Mouse (Mus musculus) MEL (cell line): ENCODE measurements around the gene Nup37. TPM values are rescaled to one million over a fixed set of nuclear protein-coding genes. Genes with fewer than 3 reads are reported as not detected.

ENCODE experiments used
- DNase-seq: peaks from one replicate; pipeline ENCODE4 v3.0.0; 2011; ENCODE audit warnings: low read depth, low spot score
- H3K27ac ChIP-seq: 2 replicates; pipeline ENCODE4 v1.5.1; 2012; ENCODE audit warnings: low read depth, mild to moderate bottlenecking, control low read depth, low read length, moderate library complexity; ENCODE audit not compliant: control insufficient read depth
- H3K27me3 ChIP-seq, 2 experiments: fragments of 150-350 bp in 1 of 2; sonication (generic) in 1 of 2; 2 replicates each; pipeline ENCODE4 v1.6.1; 2012; ENCODE audit warnings: low read length in 2 of 2, mild to moderate bottlenecking in 2 of 2, improper control_type of control experiment in 1 of 2, moderate library complexity in 1 of 2; ENCODE audit not compliant: insufficient read depth in 2 of 2, control insufficient read depth in 1 of 2
- H3K36me3 ChIP-seq, 2 experiments: 2 replicates each; pipeline ENCODE4 v1.6.1; 2012 to 2014; ENCODE audit warnings: low read length in 2 of 2, improper control_type of control experiment in 1 of 2, inconsistent platforms in 1 of 2, mild to moderate bottlenecking in 1 of 2; ENCODE audit not compliant: insufficient read depth in 2 of 2, control insufficient read depth in 1 of 2
- H3K4me1 ChIP-seq, 2 experiments: fragments of 150-350 bp in 1 of 2; sonication (generic) in 1 of 2; 2 replicates each; pipeline ENCODE4 v1.6.1; 2012; ENCODE audit warnings: low read length in 2 of 2, improper control_type of control experiment in 1 of 2, mild to moderate bottlenecking in 1 of 2; ENCODE audit not compliant: insufficient read depth in 2 of 2, control insufficient read depth in 1 of 2
- H3K4me3 ChIP-seq, 2 experiments: fragments of 150-350 bp in 1 of 2; sonication (generic) in 1 of 2; 2 replicates each; pipeline ENCODE4 v1.5.1; 2012; ENCODE audit warnings: low read depth in 2 of 2, low read length in 2 of 2, mild to moderate bottlenecking in 2 of 2, moderate library complexity in 2 of 2, control low read depth in 1 of 2, improper control_type of control experiment in 1 of 2; ENCODE audit not compliant: control insufficient read depth in 1 of 2, insufficient read depth in 1 of 2
- H3K79me2 ChIP-seq: 2 replicates; pipeline ENCODE4 v1.6.1; 2012; ENCODE audit warnings: mild to moderate bottlenecking, low read length, moderate library complexity; ENCODE audit not compliant: control insufficient read depth, poor library complexity, insufficient read depth
- H3K9ac ChIP-seq: 2 replicates; pipeline ENCODE4 v1.6.1; 2012; ENCODE audit warnings: low read depth, mild to moderate bottlenecking, control low read depth, low read length, moderate library complexity; ENCODE audit not compliant: control insufficient read depth, poor library complexity, severe bottlenecking
- H3K9me3 ChIP-seq: fragments of 150-350 bp; sonication (generic); replicated peaks from 2 replicates; pipeline ENCODE4 v1.6.1; 2012; ENCODE audit warnings: mild to moderate bottlenecking, low read length, improper control_type of control experiment, moderate library complexity; ENCODE audit not compliant: insufficient read depth
- CHD1 ChIP-seq: IDR thresholded peaks from 2 replicates; pipeline ENCODE4 v1.6.1; 2012; ENCODE audit warnings: low read depth, mild to moderate bottlenecking, inconsistent platforms, low read length, improper control_type of control experiment
- E2F4 ChIP-seq: IDR thresholded peaks from 2 replicates; pipeline ENCODE4 v1.6.1; 2011; ENCODE audit warnings: low read depth, low read length, improper control_type of control experiment, borderline replicate concordance
- ELF1 ChIP-seq: IDR thresholded peaks from 2 replicates; pipeline ENCODE4 v1.6.1; 2014; ENCODE audit warnings: low read depth, mild to moderate bottlenecking, inconsistent platforms, low read length, improper control_type of control experiment, moderate library complexity
- EP300 ChIP-seq, 2 experiments: IDR thresholded peaks; 2 replicates each; pipeline ENCODE4 v1.6.1; 2011; ENCODE audit warnings: improper control_type of control experiment in 2 of 2, low read length in 2 of 2, low read depth in 1 of 2, mild to moderate bottlenecking in 1 of 2
- GABPA ChIP-seq: IDR thresholded peaks from 2 replicates; pipeline ENCODE4 v1.6.1; 2012; ENCODE audit warnings: low read depth, mild to moderate bottlenecking, inconsistent platforms, low read length, improper control_type of control experiment, moderate library complexity
- KAT2A ChIP-seq: conservative IDR thresholded peaks from 2 replicates; pipeline ENCODE4 v1.6.1; 2012; ENCODE audit warnings: low read depth, low read length, improper control_type of control experiment, inconsistent platforms
- MAFK ChIP-seq: IDR thresholded peaks from 2 replicates; pipeline ENCODE4 v1.6.1; 2011; ENCODE audit warnings: low read depth, mild to moderate bottlenecking, low read length, improper control_type of control experiment, borderline replicate concordance
- MAX ChIP-seq: IDR thresholded peaks from 2 replicates; pipeline ENCODE4 v1.6.1; 2011; ENCODE audit warnings: low read length, improper control_type of control experiment
- MYB ChIP-seq: IDR thresholded peaks from 2 replicates; pipeline ENCODE4 v1.6.1; 2011; ENCODE audit warnings: mild to moderate bottlenecking, low read depth, low read length, improper control_type of control experiment
- MYC ChIP-seq: IDR thresholded peaks from 2 replicates; pipeline ENCODE4 v1.6.1; 2011; ENCODE audit warnings: low read depth, mild to moderate bottlenecking, low read length, improper control_type of control experiment, moderate library complexity
- POLR2A ChIP-seq, 2 experiments: IDR thresholded peaks; 2 replicates each; pipeline ENCODE4 v1.6.1; 2011 to 2012; ENCODE audit warnings: low read length in 2 of 2, mild to moderate bottlenecking in 2 of 2, control low read depth in 1 of 2, improper control_type of control experiment in 1 of 2, low read depth in 1 of 2, moderate library complexity in 1 of 2; ENCODE audit not compliant: control insufficient read depth in 1 of 2, insufficient read depth in 1 of 2, poor library complexity in 1 of 2
- UBTF ChIP-seq: IDR thresholded peaks from 2 replicates; pipeline ENCODE4 v1.6.1; 2012; ENCODE audit warnings: low read depth, mild to moderate bottlenecking, inconsistent platforms, low read length, improper control_type of control experiment, moderate library complexity, borderline replicate concordance; ENCODE audit not compliant: insufficient read depth
- USF1 ChIP-seq: IDR thresholded peaks from 2 replicates; pipeline ENCODE4 v1.6.1; 2014; ENCODE audit warnings: low read depth, mild to moderate bottlenecking, inconsistent platforms, low read length, improper control_type of control experiment, moderate library complexity
- USF2 ChIP-seq, 2 experiments: IDR thresholded peaks; 2 replicates each; pipeline ENCODE4 v1.6.1; 2011 to 2012; ENCODE audit warnings: improper control_type of control experiment in 2 of 2, low read length in 2 of 2, borderline replicate concordance in 1 of 2, inconsistent platforms in 1 of 2, low read depth in 1 of 2, mild to moderate bottlenecking in 1 of 2; ENCODE audit not compliant: insufficient read depth in 1 of 2
- ZKSCAN1 ChIP-seq: IDR thresholded peaks from 2 replicates; pipeline ENCODE4 v1.6.1; 2012; ENCODE audit warnings: low read depth, mild to moderate bottlenecking, inconsistent platforms, low read length, improper control_type of control experiment, moderate library complexity
- ZMIZ1 ChIP-seq: IDR thresholded peaks from 2 replicates; pipeline ENCODE4 v1.6.1; 2012; ENCODE audit warnings: low read depth, mild to moderate bottlenecking, inconsistent platforms, low read length, improper control_type of control experiment, moderate library complexity
- ZNF384 ChIP-seq: IDR thresholded peaks from 2 replicates; pipeline ENCODE4 v1.6.1; 2012; ENCODE audit warnings: low read depth, mild to moderate bottlenecking, inconsistent platforms, low read length, improper control_type of control experiment
- polyA plus RNA-seq, 2 experiments: library from polyadenylated mRNA; stranded (reverse) in 1 of 2; unstranded in 1 of 2; fragments of >175 nt in 1 of 2; fragments of >200 nt in 1 of 2; gene quantifications; 2 replicates each; pipeline versions ENCODE4 v1.2.1 to v1.2.4; 2012; ENCODE audit warnings: low replicate concordance in 2 of 2, low read depth in 1 of 2; ENCODE audit not compliant: insufficient read length in 2 of 2, insufficient read depth in 1 of 2, missing spikeins in 1 of 2
- total RNA-seq: library from RNA; depleted of rRNA; stranded (reverse); fragments of 300-350 nt; gene quantifications from 2 replicates; pipeline ENCODE4 v1.2.3, GENCODE M21; 2012

The Nup37 gene
- total and polyA plus RNA-seq, 3 experiments = 85.4 to 193 (median 118) TPM

- H3K79me2 ChIP-seq = no peaks in the 10 kb centered on the region; the same call in 1 of the 2 replicates
- H3K4me1 ChIP-seq = peaks cover 0 to 8% of the 10 kb centered on the region in 2 experiments
- no peak for DNase-seq
- no peak overlapping the region for H3K27ac ChIP-seq
- H3K4me3 ChIP-seq = no peak overlapping the region
- no peak overlapping the region for H3K9ac ChIP-seq
- TF ChIP-seq USF1 (no peak), MAFK (no peak), ZKSCAN1 (no peak), ZNF384 (no peak)
- no peaks in the 10 kb centered on the region for H3K27me3 ChIP-seq
- peaks cover 0 to 2% of the 10 kb centered on the region in 2 experiments; a peak in 1 of 4 replicates for H3K36me3 ChIP-seq
- H3K9me3 ChIP-seq = no peaks in the 10 kb centered on the region
These were observed 55.8 kb downstream of the Nup37 start for GRCm38 (mm10) chr10:88202581-88202980.

GRCm38 (mm10) chr10:88203236-88203635, 56.4 kb downstream of the Nup37 start:
- Histone ChIP-seq H3K4me1 (peaks cover 0 to 8% of the 10 kb centered on the region in 2 experiments), H3K27ac (no peak overlapping the region), H3K9me3 (no peaks in the 10 kb centered on the region), H3K79me2 (no peaks in the 10 kb centered on the region; the same call in 1 of the 2 replicates), H3K36me3 (peaks cover 0 to 2% of the 10 kb centered on the region in 2 experiments; a peak in 1 of 4 replicates), H3K27me3 (no peaks in the 10 kb centered on the region), H3K9ac (no peak overlapping the region), H3K4me3 (no peak overlapping the region)
- no peak for DNase-seq
- TF ChIP-seq POLR2A (IDR thresholded peaks at IDR 0.05; ENCODE audit: control insufficient read depth in 1 of 2, insufficient read depth in 1 of 2, low read depth in 1 of 2, low read length in 2 of 2, poor library complexity in 1 of 2) (no peak), CHD1 (no peak), EP300 (IDR thresholded peaks at IDR 0.05; ENCODE audit: low read depth in 1 of 2, low read length in 2 of 2) (no peak), UBTF (no peak), USF1 (no peak), MAFK (no peak), ZMIZ1 (no peak), KAT2A (no peak)

GRCm38 (mm10) chr10:88212644-88213043, 65.9 kb downstream of the Nup37 start:
- H3K27me3 ChIP-seq = no peaks in the 10 kb centered on the region
- no peak overlapping the region for H3K27ac ChIP-seq
- no peaks in the 10 kb centered on the region for H3K9me3 ChIP-seq
- no peaks in the 10 kb centered on the region for H3K79me2 ChIP-seq
- no peak for DNase-seq
- H3K9ac ChIP-seq = no peak overlapping the region
- TF ChIP-seq ZMIZ1 (no peak), MAX (no peak), GABPA (no peak), MYB (no peak), E2F4 (no peak), USF2 (IDR thresholded peaks at IDR 0.05; ENCODE audit: borderline replicate concordance in 1 of 2, insufficient read depth in 1 of 2, low read depth in 1 of 2, low read length in 2 of 2) (no peak), ELF1 (no peak), MYC (no peak)
- no peaks in the 10 kb centered on the region for H3K4me1 ChIP-seq
- no peak overlapping the region for H3K4me3 ChIP-seq
- H3K36me3 ChIP-seq = no peaks in the 10 kb centered on the region
